Mouse (Mus musculus): ENCODE data around the gene Dnajc19. TPM values are rescaled to one million over a fixed set of nuclear protein-coding genes. Genes with fewer than 3 reads are reported as not detected.

Gene Dnajc19
- 162 and 167 TPM in 2 replicates for polyA plus RNA-seq (2016; fragmentation: Nextera tagmentation; extraction: Ambion mirVana)

- Histone ChIP-seq H3K4me3 (peak within 1 kb of the TSS; percentile 81), H3K27me3 (ENCODE audit: insufficient read depth, poor library complexity, severe bottlenecking) (no peaks in the 10 kb centered on the region), H3K4me1 (peaks cover 15% of the 10 kb centered on the region; the same call in 1 of the 2 replicates), H3K9me3 (no peaks in the 10 kb centered on the region), H3K36me3 (peaks cover 13% of the 10 kb centered on the region; the same call in 1 of the 2 replicates), H3K27ac (peak within 1 kb of the TSS; percentile 94)
- WGBS: 1% methylated on average over 50 of the region's 50 CpGs
- DNase-seq (ENCODE audit: low spot score): peak; percentile 96
These were observed at the start of gene Dnajc19 for GRCm38 (mm10) chr3:34080900-34081662. Gene Dnajc19, minus strand, starts transcription at chr3:34081321.

DNA sequence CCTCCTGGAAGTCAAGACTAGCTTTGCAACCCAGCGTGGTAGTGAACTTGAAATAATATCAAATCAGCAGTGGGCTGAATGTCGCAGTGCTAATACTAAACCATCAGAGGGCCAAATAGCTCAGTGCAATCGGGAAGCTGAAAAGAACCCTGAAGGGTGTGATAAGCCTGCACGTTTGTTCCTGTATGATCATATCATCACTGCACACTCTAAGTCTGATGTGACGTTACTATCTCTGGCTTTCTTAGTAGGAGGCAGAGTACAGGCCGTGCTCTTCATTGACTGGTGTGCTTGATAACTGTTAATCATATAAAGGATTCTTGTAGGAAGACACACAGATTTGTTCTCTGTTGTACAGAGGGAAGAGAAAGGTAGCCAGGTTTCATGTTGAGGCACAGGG lies 48.8 kb upstream of the Dnajc19 start:
- Histone ChIP-seq H3K36me3 (no peaks in the 10 kb centered on the region), H3K27me3 (ENCODE audit: insufficient read depth, poor library complexity, severe bottlenecking) (no peaks in the 10 kb centered on the region), H3K9me3 (no peaks in the 10 kb centered on the region), H3K27ac (no peak overlapping the region), H3K4me1 (no peaks in the 10 kb centered on the region), H3K4me3 (no peak overlapping the region)
- DNase-seq (ENCODE audit: low spot score): no peak
- 65% methylated on average over 6 of the region's 6 CpGs for WGBS

GRCm38 (mm10) chr3:34121311-34121710 lies 40.2 kb upstream of the Dnajc19 start:
- no peak overlapping the region for H3K4me3 ChIP-seq
- no peaks in the 10 kb centered on the region for H3K27me3 ChIP-seq (ENCODE audit: insufficient read depth, poor library complexity, severe bottlenecking)
- no peaks in the 10 kb centered on the region for H3K4me1 ChIP-seq
- H3K9me3 ChIP-seq: no peaks in the 10 kb centered on the region
- DNase-seq (ENCODE audit: low spot score): no peak
- H3K27ac ChIP-seq: no peak overlapping the region
- H3K36me3 ChIP-seq: no peaks in the 10 kb centered on the region
- 87% methylated on average over 5 of the region's 5 CpGs for WGBS

GRCm38 (mm10) chr3:34120791-34121190 lies 39.7 kb upstream of the Dnajc19 start:
- H3K4me3 ChIP-seq: no peak overlapping the region
- no peak overlapping the region for H3K27ac ChIP-seq
- no peaks in the 10 kb centered on the region for H3K9me3 ChIP-seq
- H3K4me1 ChIP-seq: no peaks in the 10 kb centered on the region
- no peaks in the 10 kb centered on the region for H3K36me3 ChIP-seq
- H3K27me3 ChIP-seq (ENCODE audit: insufficient read depth, poor library complexity, severe bottlenecking): no peaks in the 10 kb centered on the region
- DNase-seq (ENCODE audit: low spot score): no peak
- WGBS: 82% methylated on average over 3 of the region's 3 CpGs

- Histone ChIP-seq H3K9me3 (no peaks in the 10 kb centered on the region), H3K4me1 (no peaks in the 10 kb centered on the region), H3K4me3 (no peak overlapping the region), H3K27me3 (ENCODE audit: insufficient read depth, poor library complexity, severe bottlenecking) (no peaks in the 10 kb centered on the region), H3K36me3 (no peaks in the 10 kb centered on the region), H3K27ac (no peak overlapping the region)
- no peak for DNase-seq (ENCODE audit: low spot score)
- 78% methylated on average over 4 of the region's 4 CpGs for whole genome bisulfite sequencing
These were observed 38.7 kb upstream of the Dnajc19 start for GRCm38 (mm10) chr3:34119869-34120268.

GRCm38 (mm10) chr3:34115806-34116205 lies 34.7 kb upstream of the Dnajc19 start:
- WGBS: 52% methylated on average over 6 of the region's 6 CpGs
- H3K36me3 ChIP-seq: no peaks in the 10 kb centered on the region
- no peaks in the 10 kb centered on the region for H3K27me3 ChIP-seq (ENCODE audit: insufficient read depth, poor library complexity, severe bottlenecking)
- no peak overlapping the region for H3K4me3 ChIP-seq
- H3K4me1 ChIP-seq: no peaks in the 10 kb centered on the region
- no peak overlapping the region for H3K27ac ChIP-seq
- no peaks in the 10 kb centered on the region for H3K9me3 ChIP-seq
- DNase-seq (ENCODE audit: low spot score): no peak

DNA sequence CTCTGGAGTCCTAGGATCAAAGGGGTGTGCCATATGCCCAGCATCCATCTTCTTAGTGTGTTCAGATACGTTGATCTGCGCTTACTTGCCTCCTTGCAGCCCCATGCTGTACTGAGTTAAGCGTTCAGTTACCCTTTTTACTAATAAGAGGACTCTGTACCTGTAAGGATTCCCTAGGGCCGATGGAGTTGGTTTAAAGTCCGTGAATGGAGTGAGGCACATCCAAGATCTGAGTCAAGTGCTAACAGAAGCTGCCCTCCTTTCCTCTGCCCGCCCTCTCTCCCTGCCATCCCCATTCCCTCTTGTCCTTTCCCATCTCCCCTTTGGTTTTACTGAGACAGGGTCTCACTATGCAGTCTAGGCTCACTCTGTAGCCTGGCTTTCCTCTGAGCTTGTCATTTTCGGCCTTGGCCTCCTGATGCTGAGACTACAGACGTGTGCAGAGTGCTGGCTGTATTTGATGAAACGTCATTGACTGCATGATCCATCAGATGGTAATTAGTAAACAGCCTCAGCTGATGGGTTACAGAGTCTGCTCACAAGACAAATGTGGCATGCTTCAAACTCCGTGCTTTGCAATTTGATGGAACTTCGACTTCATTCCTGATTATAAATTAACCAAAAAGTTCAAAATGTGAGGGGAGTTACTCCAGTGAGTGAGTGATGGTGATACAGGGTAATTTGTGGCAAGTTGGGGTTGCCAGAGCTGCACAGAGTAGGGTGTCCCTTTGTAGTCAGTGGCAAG lies 31.0 kb upstream of the Dnajc19 start:
- Histone ChIP-seq H3K27ac (no peak overlapping the region), H3K36me3 (no peaks in the 10 kb centered on the region), H3K9me3 (no peaks in the 10 kb centered on the region), H3K27me3 (ENCODE audit: insufficient read depth, poor library complexity, severe bottlenecking) (no peaks in the 10 kb centered on the region), H3K4me3 (no peak overlapping the region), H3K4me1 (no peaks in the 10 kb centered on the region; the same call in 1 of the 2 replicates)
- 68% methylated on average over 11 of the region's 11 CpGs for WGBS
- no peak for DNase-seq (ENCODE audit: low spot score)

GRCm38 (mm10) chr3:34107631-34108030 lies 26.5 kb upstream of the Dnajc19 start:
- H3K36me3 ChIP-seq: no peaks in the 10 kb centered on the region
- peaks cover 4% of the 10 kb centered on the region; the same call in 1 of the 2 replicates for H3K27me3 ChIP-seq (ENCODE audit: insufficient read depth, poor library complexity, severe bottlenecking)
- H3K4me3 ChIP-seq: no peak overlapping the region
- WGBS: 37% methylated on average over 3 of the region's 3 CpGs
- no peak for DNase-seq (ENCODE audit: low spot score)
- no peaks in the 10 kb centered on the region for H3K9me3 ChIP-seq
- H3K27ac ChIP-seq: no peak overlapping the region
- H3K4me1 ChIP-seq: no peaks in the 10 kb centered on the region; the same call in 1 of the 2 replicates

GRCm38 (mm10) chr3:34106421-34106820 lies 25.3 kb upstream of the Dnajc19 start:
- Histone ChIP-seq H3K27ac (no peak overlapping the region), H3K4me3 (no peak overlapping the region), H3K4me1 (no peaks in the 10 kb centered on the region; the same call in 1 of the 2 replicates), H3K9me3 (no peaks in the 10 kb centered on the region), H3K36me3 (no peaks in the 10 kb centered on the region), H3K27me3 (ENCODE audit: insufficient read depth, poor library complexity, severe bottlenecking) (peaks cover 4% of the 10 kb centered on the region; the same call in 1 of the 2 replicates)
- no peak for DNase-seq (ENCODE audit: low spot score)
- 13% methylated on average over 9 of the region's 9 CpGs for WGBS

GRCm38 (mm10) chr3:34103902-34104672 lies 23.0 kb upstream of the Dnajc19 start:
- H3K27ac ChIP-seq: no peak overlapping the region
- no peaks in the 10 kb centered on the region for H3K36me3 ChIP-seq
- H3K27me3 ChIP-seq (ENCODE audit: insufficient read depth, poor library complexity, severe bottlenecking): peaks cover 4% of the 10 kb centered on the region; the same call in 1 of the 2 replicates
- DNase-seq (ENCODE audit: low spot score): no peak
- WGBS: 42% methylated on average over 7 of the region's 7 CpGs
- H3K9me3 ChIP-seq: no peaks in the 10 kb centered on the region
- no peak overlapping the region for H3K4me3 ChIP-seq
- no peaks in the 10 kb centered on the region; the same call in 1 of the 2 replicates for H3K4me1 ChIP-seq

DNA sequence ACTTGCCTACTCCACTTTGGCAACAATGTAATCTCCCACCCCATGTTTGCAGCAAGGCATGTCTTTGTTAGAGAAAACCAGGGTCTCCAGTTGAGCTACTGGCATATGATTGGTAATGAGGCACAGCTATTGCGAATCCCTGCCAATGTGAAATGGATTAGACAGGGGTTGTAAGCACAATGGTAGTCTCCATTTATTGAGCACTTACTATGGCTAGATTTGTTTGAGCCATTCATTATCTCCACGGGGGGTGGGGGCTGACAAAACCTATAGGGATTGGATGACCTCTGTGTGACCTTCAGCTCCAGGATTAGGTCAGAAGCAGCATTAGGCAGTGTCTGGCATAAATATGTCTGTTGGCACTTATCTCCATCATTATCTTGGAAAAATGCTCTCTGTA lies 21.8 kb upstream of the Dnajc19 start:
- no peak for DNase-seq (ENCODE audit: low spot score)
- peaks cover 4% of the 10 kb centered on the region; the same call in 1 of the 2 replicates for H3K27me3 ChIP-seq (ENCODE audit: insufficient read depth, poor library complexity, severe bottlenecking)
- H3K27ac ChIP-seq: no peak overlapping the region
- WGBS: 78% methylated on average over 2 of the region's 2 CpGs
- no peak overlapping the region for H3K4me3 ChIP-seq
- H3K36me3 ChIP-seq: no peaks in the 10 kb centered on the region
- H3K4me1 ChIP-seq: no peaks in the 10 kb centered on the region; the same call in 1 of the 2 replicates
- H3K9me3 ChIP-seq: no peaks in the 10 kb centered on the region

GRCm38 (mm10) chr3:34083655-34084054 lies 2.5 kb upstream of the Dnajc19 start:
- WGBS: 67% methylated on average over 5 of the region's 5 CpGs
- DNase-seq (ENCODE audit: low spot score): no peak
- no peak overlapping the region for H3K4me3 ChIP-seq
- no peaks in the 10 kb centered on the region for H3K9me3 ChIP-seq
- no peaks in the 10 kb centered on the region for H3K27me3 ChIP-seq (ENCODE audit: insufficient read depth, poor library complexity, severe bottlenecking)
- peaks cover 3% of the 10 kb centered on the region; the same call in 1 of the 2 replicates for H3K36me3 ChIP-seq
- no peak overlapping the region for H3K27ac ChIP-seq
- H3K4me1 ChIP-seq: peaks cover 10% of the 10 kb centered on the region; the same call in 1 of the 2 replicates
